Mouse (Mus musculus) small intestine, adult 2 months (tissue): ENCODE measurements around the gene Golga4.

Experiments used
- CTCF ChIP-seq: fragments of 200-500 bp; IDR thresholded peaks from 2 replicates; pipeline ENCODE4 v1.5.1; 2012; ENCODE audit warnings: low read depth, mild to moderate bottlenecking, control low read depth, inconsistent platforms, low read length, moderate library complexity, mixed read lengths; ENCODE audit not compliant: insufficient replicate concordance, insufficient read length; ENCODE audit errors: extremely low read depth
- POLR2A ChIP-seq: fragments of 200-500 bp; IDR thresholded peaks from 2 replicates; pipeline ENCODE4 v1.6.1; 2012; ENCODE audit warnings: low read depth, mild to moderate bottlenecking, control low read depth, inconsistent platforms, low read length, moderate library complexity

DNA sequence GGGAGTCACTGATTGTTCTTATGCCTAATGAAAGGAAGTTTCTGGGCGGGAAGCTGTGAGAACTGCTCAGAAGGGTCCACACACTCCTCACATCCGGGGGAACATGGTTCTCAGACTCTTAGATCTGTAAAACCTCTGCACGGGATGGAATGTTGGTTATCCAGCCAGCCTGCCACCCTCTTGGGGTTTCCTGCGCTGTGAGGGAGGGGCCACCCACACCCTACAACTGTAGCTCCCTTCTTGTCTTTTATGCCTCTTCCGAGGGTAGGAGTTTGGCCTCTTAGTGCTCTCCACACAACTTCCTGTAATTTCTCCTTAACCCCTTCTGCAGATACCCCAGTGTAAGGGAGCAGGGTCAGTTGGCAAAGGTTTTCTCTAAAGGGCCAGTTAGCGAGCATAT is 76.7 kb downstream of the Golga4 start:
- TF ChIP-seq CTCF (no peak), POLR2A (no peak)
